Mouse (Mus musculus) liver, adult 2 months (tissue): ENCODE measurements at regions not wholly inside any gene's neighbourhood (a gene's known extent, or its start where the extent isn't known, plus 50 kb on each side); places are given as distances from the start of the nearest gene placed in this dataset.

Experiments used
- CTCF ChIP-seq: fragments of 200-500 bp; IDR thresholded peaks from 2 replicates; pipeline ENCODE4 v1.5.1; 2011; ENCODE audit warnings: low read depth, low read length, control low read depth
- POLR2A ChIP-seq: fragments of 200-500 bp; IDR thresholded peaks from 2 replicates; pipeline ENCODE4 v1.6.1; 2011; ENCODE audit warnings: low read length, control low read depth; ENCODE audit not compliant: insufficient read depth; ENCODE audit errors: extremely low read depth

DNA sequence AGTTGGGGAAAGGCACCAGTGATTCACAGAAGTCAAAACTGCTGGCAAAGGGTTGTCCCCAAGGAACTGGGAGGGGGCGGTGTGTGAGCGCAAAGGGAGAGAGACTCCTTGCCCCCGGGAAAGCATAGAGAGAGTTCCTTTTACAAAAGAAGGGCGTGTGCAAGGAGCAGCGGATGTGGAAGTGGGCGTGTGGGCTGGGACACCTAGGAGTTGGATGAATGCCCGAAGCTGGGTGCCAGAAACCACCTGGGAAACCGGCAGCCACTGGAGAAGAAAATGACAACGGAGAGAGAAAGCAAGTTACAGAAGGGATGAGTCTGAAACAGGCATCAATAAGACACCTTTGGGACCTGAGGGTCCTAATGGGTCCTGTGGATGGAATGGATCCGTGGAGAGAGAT is 133.8 kb upstream of the Hmga2 start:
- TF ChIP-seq CTCF (no peak), POLR2A (no peak)
